In the genomic region with DNA sequence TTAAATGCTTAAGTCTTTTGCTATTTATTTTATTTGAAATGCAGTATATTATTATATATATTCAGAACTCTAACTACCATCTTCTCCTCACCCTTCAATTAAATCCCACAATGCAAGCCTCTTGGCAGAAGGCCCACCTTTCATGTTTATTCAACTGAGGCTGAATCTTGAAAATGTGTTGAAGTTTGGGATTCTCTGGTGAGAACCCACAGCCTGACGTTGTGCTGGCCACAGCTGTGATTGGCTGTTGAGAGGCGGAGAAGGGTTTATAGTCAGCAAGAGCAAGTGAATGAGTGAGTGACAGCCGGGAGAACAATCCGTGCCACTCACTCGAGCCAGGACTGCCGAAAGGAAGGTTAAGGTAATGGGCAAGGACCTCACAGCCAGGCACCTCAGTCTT, we compare ENCODE assay signal across 21 mouse cellular contexts. TPM values are rescaled to one million over a fixed set of nuclear protein-coding genes. Genes with fewer than 3 reads are reported as not detected.
DNase-seq lines count a peak whose midpoint lies in the region; ATAC-seq lines count a peak whose summit lies in the region.
"Had no signal": no experiment of that assay in that cellular context is flagged by ENCODE, and none has a peak within 500 bp of the region (broad histone marks: within the 10 kb centered on the region; RNA-seq: fewer than 3 reads in every experiment).

TSS of gene Ibsp (plus strand) at position 178 of the 400 bp plus-strand sequence.

- peak; percentile 75 for ATAC-seq in forebrain, embryonic 13.5 days
- ATAC-seq in embryonic facial prominence, embryonic 15.5 days (ENCODE audit: insufficient number of reproducible peaks, low FRiP score, low TSS enrichment, low read depth), result peak; percentile 34
- no peak for ATAC-seq in intestine, embryonic 15.5 days

- H3K9ac ChIP-seq in forebrain, embryonic 13.5 days, result no peak within 1 kb of the TSS
- no peak within 1 kb of the TSS for H3K9ac ChIP-seq in embryonic facial prominence, embryonic 15.5 days
- H3K9ac ChIP-seq in intestine, embryonic 15.5 days, result no peak within 1 kb of the TSS
- H3K9ac ChIP-seq: midbrain, embryonic 12.5 days had no signal

- 36% methylated on average over 6 of the region's 6 CpGs for WGBS in forebrain, embryonic 13.5 days
- WGBS in forebrain, embryonic 10.5 days, result 82% methylated on average over 6 of the region's 6 CpGs
- WGBS in embryonic facial prominence, embryonic 15.5 days, result 51% methylated on average over 6 of the region's 6 CpGs
- WGBS in intestine, embryonic 15.5 days, result 64% methylated on average over 6 of the region's 6 CpGs

- no peak within 1 kb of the TSS for H3K4me3 ChIP-seq in forebrain, embryonic 13.5 days
- H3K4me3 ChIP-seq in forebrain, embryonic 10.5 days, result no peak within 1 kb of the TSS
- H3K4me3 ChIP-seq in embryonic facial prominence, embryonic 15.5 days (replicated peaks), result no peak within 1 kb of the TSS
- no peak within 1 kb of the TSS for H3K4me3 ChIP-seq in intestine, embryonic 15.5 days (replicated peaks)
- H3K4me3 ChIP-seq: erythroblast, embryonic 14.5 days; heart, adult 2 months; hindbrain, embryonic 10.5 days; midbrain, embryonic 12.5 days had no signal

- DNase-seq in forebrain, embryonic 10.5 days (ENCODE audit: extremely low spot score, low spot score), result no peak
- peak; percentile 6 for DNase-seq in lung, postnatal 10 days
- no peak for DNase-seq in lung, postnatal 25 days (ENCODE audit: low spot score)
- DNase-seq in NIH3T3 (ENCODE audit: low read depth), result peak; percentile 11
- DNase-seq in retina, postnatal 1 day, result no peak
- DNase-seq: adrenal gland, postnatal 36 days; cerebellum, adult 9-10 months; gastrocnemius, postnatal 14 days; heart, adult 2 months; kidney, adult 18-20 months; lung, adult 18-20 months; thymus, postnatal 14 days had no signal

- H3K27me3 ChIP-seq in forebrain, embryonic 13.5 days, result no peaks in the 10 kb centered on the region
- no peaks in the 10 kb centered on the region for H3K27me3 ChIP-seq in forebrain, embryonic 10.5 days (ENCODE audit: poor library complexity, severe bottlenecking)
- no peaks in the 10 kb centered on the region for H3K27me3 ChIP-seq in embryonic facial prominence, embryonic 15.5 days
- H3K27me3 ChIP-seq in intestine, embryonic 15.5 days (replicated peaks), result no peaks in the 10 kb centered on the region
- H3K27me3 ChIP-seq: midbrain, embryonic 12.5 days had no signal

- H3K36me3 ChIP-seq in forebrain, embryonic 13.5 days (ENCODE audit: poor library complexity, severe bottlenecking), result no peaks in the 10 kb centered on the region
- H3K36me3 ChIP-seq in forebrain, embryonic 10.5 days (replicated peaks), result no peaks in the 10 kb centered on the region
- H3K36me3 ChIP-seq in embryonic facial prominence, embryonic 15.5 days, result no peaks in the 10 kb centered on the region
- H3K36me3 ChIP-seq in intestine, embryonic 15.5 days, result no peaks in the 10 kb centered on the region
- H3K36me3 ChIP-seq: G1E; hindbrain, embryonic 10.5 days; midbrain, embryonic 12.5 days had no signal

- no peak within 1 kb of the TSS for H3K4me2 ChIP-seq in forebrain, embryonic 13.5 days
- H3K4me2 ChIP-seq in embryonic facial prominence, embryonic 15.5 days (replicated peaks), result no peak within 1 kb of the TSS
- H3K4me2 ChIP-seq in intestine, embryonic 15.5 days (replicated peaks), result no peak within 1 kb of the TSS
- H3K4me2 ChIP-seq: midbrain, embryonic 12.5 days had no signal

- H3K9me3 ChIP-seq in forebrain, embryonic 13.5 days (replicated peaks), result no peaks in the 10 kb centered on the region
- H3K9me3 ChIP-seq in forebrain, embryonic 10.5 days, result no peaks in the 10 kb centered on the region
- no peaks in the 10 kb centered on the region for H3K9me3 ChIP-seq in embryonic facial prominence, embryonic 15.5 days (replicated peaks)
- no peaks in the 10 kb centered on the region for H3K9me3 ChIP-seq in intestine, embryonic 15.5 days
- H3K9me3 ChIP-seq: hindbrain, embryonic 10.5 days; midbrain, embryonic 12.5 days had no signal

- H3K4me1 ChIP-seq in forebrain, embryonic 13.5 days, result peaks cover 9% of the 10 kb centered on the region; the same call in 1 of the 2 replicates
- H3K4me1 ChIP-seq in forebrain, embryonic 10.5 days, result no peaks in the 10 kb centered on the region
- H3K4me1 ChIP-seq in embryonic facial prominence, embryonic 15.5 days, result no peaks in the 10 kb centered on the region
- H3K4me1 ChIP-seq in intestine, embryonic 15.5 days (replicated peaks), result 0 out of 2 replicates have a peak, but pooled peaks cover 2% of the 10 kb centered on the region
- H3K4me1 ChIP-seq: hindbrain, embryonic 10.5 days; midbrain, embryonic 12.5 days had no signal

- no peak within 1 kb of the TSS for H3K27ac ChIP-seq in forebrain, embryonic 13.5 days
- H3K27ac ChIP-seq in forebrain, embryonic 10.5 days, result no peak within 1 kb of the TSS
- no peak within 1 kb of the TSS for H3K27ac ChIP-seq in embryonic facial prominence, embryonic 15.5 days (replicated peaks)
- H3K27ac ChIP-seq in intestine, embryonic 15.5 days, result no peak within 1 kb of the TSS
- H3K27ac ChIP-seq: heart, adult 2 months; hindbrain, embryonic 10.5 days; kidney, postnatal 0 days; midbrain, embryonic 12.5 days had no signal

RNA-seq across cellular contexts. Expression of gene Ibsp, which starts in this region (rescaled TPM):
- 0.28 TPM in 2 replicates for polyA plus RNA-seq in forebrain, embryonic 13.5 days (2015; fragmentation: Nextera tagmentation; extraction: Ambion mirVana)
- not detected in 2 replicates for polyA plus RNA-seq in forebrain, embryonic 10.5 days (2016; fragmentation: Nextera tagmentation; extraction: Ambion mirVana)
- polyA plus RNA-seq in embryonic facial prominence, embryonic 15.5 days (2015; fragmentation: Nextera tagmentation; extraction: Ambion mirVana), result 718 and 848 TPM in 2 replicates
- polyA plus RNA-seq in intestine, embryonic 15.5 days (2015; fragmentation: Nextera tagmentation; extraction: Ambion mirVana), result 0.13 TPM in 1 of 2 replicates, not detected in the other
- polyA plus RNA-seq: erythroblast, embryonic 14.5 days; G1E; kidney, postnatal 0 days; liver, adult 2 months; midbrain, embryonic 12.5 days had no signal

Comparison
In these comparisons a context has a peak if more than half of its experiments do, and no peak if none do; other contexts are left out.
1. RNA of gene Ibsp (polyA plus RNA-seq): 718 to 848 TPM in embryonic facial prominence, embryonic 15.5 days; 0.28 TPM in forebrain, embryonic 13.5 days, 0.13 TPM in intestine, embryonic 15.5 days and not detected in forebrain, embryonic 10.5 days; every median in the first group is over 100 times any median in the second.
2. DNase-seq: peak in lung, postnatal 10 days (single experiment) and NIH3T3 (single experiment); none in forebrain, embryonic 10.5 days (single experiment), lung, postnatal 25 days (single experiment) and retina, postnatal 1 day (single experiment).
3. Peak in ATAC-seq in forebrain, embryonic 13.5 days; RNA of the gene not detected or under 1 TPM.